Mouse (Mus musculus) liver, postnatal 0 days (tissue): ENCODE results near the gene Tbc1d22b. TPM values are rescaled to one million over a fixed set of nuclear protein-coding genes. Genes with fewer than 3 reads are reported as not detected.
A peak's percentile ranks its signal among the peaks of the same experiment; 100 is the strongest.

Experiments
- ATAC-seq: fragments of 200-750 bp; cut with Nextera tagmentation; 2 replicates; pipeline ENCODE4 v1.8.0; 2017; ENCODE audit warnings: mild to moderate bottlenecking, moderate library complexity
- DNase-seq: peaks from one replicate; pipeline ENCODE4 v3.0.0-alpha.2; 2016
- H3K27ac ChIP-seq: fragments of 300-500 bp; sonication (generic); 2 replicates; pipeline ENCODE4 v1.5.1; 2014; ENCODE audit warnings: antibody characterized with exemption, moderate library complexity, mild to moderate bottlenecking, low read depth
- H3K27me3 ChIP-seq: fragments of 300-500 bp; sonication (generic); 2 replicates; pipeline ENCODE4 v1.6.1; 2014; ENCODE audit warnings: low read length, control low read depth, mixed read lengths; ENCODE audit not compliant: insufficient read depth
- H3K36me3 ChIP-seq: fragments of 300-500 bp; sonication (generic); replicated peaks from 2 replicates; pipeline ENCODE4 v1.6.1; 2014; ENCODE audit warnings: mild to moderate bottlenecking, control low read depth, low read length, moderate library complexity, mixed read lengths; ENCODE audit not compliant: insufficient read depth
- H3K4me1 ChIP-seq: fragments of 300-500 bp; sonication (generic); 2 replicates; pipeline ENCODE4 v1.6.1; 2014; ENCODE audit warnings: antibody characterized with exemption, mild to moderate bottlenecking, control low read depth; ENCODE audit not compliant: insufficient read depth
- H3K4me2 ChIP-seq: fragments of 300-500 bp; sonication (generic); 2 replicates; pipeline ENCODE4 v1.6.1; 2014; ENCODE audit warnings: low read depth, mild to moderate bottlenecking, low read length, moderate library complexity, mixed read lengths
- H3K4me3 ChIP-seq: fragments of 300-500 bp; sonication (generic); 2 replicates; pipeline ENCODE4 v1.5.1; 2014; ENCODE audit warnings: low read depth, low read length
- H3K9ac ChIP-seq: fragments of 300-500 bp; sonication (generic); replicated peaks from 2 replicates; pipeline ENCODE4 v1.6.1; 2014; ENCODE audit warnings: mild to moderate bottlenecking, moderate library complexity
- H3K9me3 ChIP-seq: fragments of 300-500 bp; sonication (generic); 2 replicates; pipeline ENCODE4 v1.6.1; 2016; ENCODE audit warnings: mild to moderate bottlenecking, control low read depth, low read length, mixed read lengths
- CTCF ChIP-seq: sonication (generic); IDR thresholded peaks from 2 replicates; pipeline ENCODE4 v1.5.1; 2016; ENCODE audit warnings: antibody characterized with exemption, low read depth
- EP300 ChIP-seq: IDR thresholded peaks from 2 replicates; pipeline ENCODE4 v1.6.1; 2016; ENCODE audit warnings: antibody characterized with exemption, low read depth, mild to moderate bottlenecking
- WGBS: fragments of 180-500 bp; shearing (Covaris S2); extraction: QIAGEN DNeasy Blood & Tissue Kit; methylation state at CpG from one replicate; pipeline ENCODE4 v1.1.7; 2014; ENCODE audit not compliant: insufficient replicate concordance; 5-methylcytosine and 5-hydroxymethylcytosine counted together
- polyA plus RNA-seq: library from polyadenylated mRNA; unstranded; fragments of >200 nt; fragmentation: Nextera tagmentation; extraction: Ambion mirVana; gene quantifications from 2 replicates; pipeline ENCODE4 v1.2.1, GENCODE M21; 2015

Tbc1d22b gene
- polyA plus RNA-seq, 1 experiment from 2014 or later, result 1.9 TPM

DNA sequence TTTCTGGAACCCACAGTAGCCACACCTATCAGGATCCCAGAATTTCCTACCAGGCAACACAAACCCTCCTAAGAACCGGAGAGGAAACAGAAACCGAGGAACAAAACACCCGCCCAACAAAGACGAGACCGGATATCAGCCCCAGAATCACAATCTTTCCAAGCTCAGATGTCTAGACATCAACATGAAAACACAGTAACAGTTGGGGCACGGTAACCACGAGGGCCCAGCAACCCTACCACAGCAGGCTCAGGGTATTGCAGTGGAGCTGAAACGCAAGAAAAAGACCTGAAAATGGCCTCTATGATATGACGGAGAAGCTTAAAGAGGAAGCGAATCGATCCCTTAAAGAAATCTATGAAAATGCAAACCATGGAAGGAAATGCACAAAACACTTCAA is 15.7 kb upstream of the Tbc1d22b start:
- DNase-seq (no peak), ATAC-seq (no peak)
- TF ChIP-seq CTCF, result no peak
- no peak for TF ChIP-seq EP300
- Histone ChIP-seq H3K9ac (no peak overlapping the region), H3K4me3 (no peak overlapping the region), H3K36me3 (no peaks in the 10 kb centered on the region), H3K27me3 (no peaks in the 10 kb centered on the region), H3K27ac (no peak overlapping the region), H3K4me1 (no peaks in the 10 kb centered on the region), H3K4me2 (no peak overlapping the region), H3K9me3 (no peaks in the 10 kb centered on the region)
- 69% methylated on average over 11 of the region's 11 CpGs for WGBS

DNA sequence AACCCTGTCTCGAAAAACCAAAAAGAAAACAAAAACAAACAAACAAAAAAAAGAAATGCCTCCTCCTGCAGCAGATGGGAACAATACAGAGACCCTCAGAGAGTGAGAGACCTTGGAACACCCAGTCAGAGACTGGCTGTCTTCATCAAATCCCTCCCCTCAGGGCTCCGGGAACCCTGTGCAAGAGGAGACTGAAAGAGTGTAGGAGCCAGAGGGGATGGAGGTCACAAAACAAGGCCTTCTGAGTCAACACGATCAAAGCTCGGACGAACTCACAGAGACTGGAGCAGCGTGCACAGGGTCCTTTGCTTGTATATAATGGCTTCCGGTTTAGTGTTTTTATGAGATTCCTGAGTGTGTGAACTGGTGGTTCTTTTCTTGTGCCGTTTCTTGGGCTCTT is 9.2 kb upstream of the Tbc1d22b start:
- H3K4me2 ChIP-seq, result no peak overlapping the region
- no peak overlapping the region for H3K4me3 ChIP-seq
- H3K4me1 ChIP-seq, result peaks cover 2% of the 10 kb centered on the region; the same call in 1 of the 2 replicates
- no peaks in the 10 kb centered on the region for H3K27me3 ChIP-seq
- no peak for TF ChIP-seq EP300
- no peak for TF ChIP-seq CTCF
- WGBS, result 82% methylated on average over 8 of the region's 8 CpGs
- H3K9ac ChIP-seq, result no peak overlapping the region
- no peak overlapping the region for H3K27ac ChIP-seq
- H3K9me3 ChIP-seq, result no peaks in the 10 kb centered on the region
- DNase-seq, result no peak
- no peak for ATAC-seq
- H3K36me3 ChIP-seq, result no peaks in the 10 kb centered on the region

DNA sequence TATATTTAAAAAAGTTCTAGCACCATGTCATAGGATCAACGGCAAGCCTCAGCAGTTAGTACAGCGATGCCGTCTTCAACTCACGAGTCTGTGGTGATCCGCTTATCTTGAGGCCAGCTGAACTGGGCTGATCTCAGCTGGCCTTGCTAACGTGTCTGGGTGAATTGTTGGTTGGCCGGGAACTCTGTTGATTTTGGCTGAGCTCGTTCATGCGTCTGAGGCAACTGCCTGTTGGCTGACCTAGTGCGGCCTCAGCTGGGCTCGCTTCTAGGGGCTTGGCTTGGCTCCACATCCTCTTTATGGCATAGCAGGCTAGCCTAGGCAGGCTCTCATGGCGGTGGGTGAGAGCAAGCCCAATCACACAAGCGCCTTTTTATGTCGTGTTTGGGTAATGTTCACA is 8.2 kb upstream of the Tbc1d22b start:
- H3K4me2 ChIP-seq, result no peak overlapping the region
- H3K27me3 ChIP-seq, result no peaks in the 10 kb centered on the region
- H3K4me3 ChIP-seq, result no peak overlapping the region
- DNase-seq (peak; percentile 66), ATAC-seq (peak; percentile 93)
- H3K4me1 ChIP-seq, result peaks cover 2% of the 10 kb centered on the region; the same call in 1 of the 2 replicates
- no peak overlapping the region for H3K27ac ChIP-seq
- no peaks in the 10 kb centered on the region for H3K36me3 ChIP-seq
- H3K9ac ChIP-seq, result no peak overlapping the region
- whole genome bisulfite sequencing, result 64% methylated on average over 14 of the region's 14 CpGs
- no peaks in the 10 kb centered on the region for H3K9me3 ChIP-seq
- no peak; the same call in 1 of the 2 replicates for TF ChIP-seq EP300
- TF ChIP-seq CTCF, result no peak

DNA sequence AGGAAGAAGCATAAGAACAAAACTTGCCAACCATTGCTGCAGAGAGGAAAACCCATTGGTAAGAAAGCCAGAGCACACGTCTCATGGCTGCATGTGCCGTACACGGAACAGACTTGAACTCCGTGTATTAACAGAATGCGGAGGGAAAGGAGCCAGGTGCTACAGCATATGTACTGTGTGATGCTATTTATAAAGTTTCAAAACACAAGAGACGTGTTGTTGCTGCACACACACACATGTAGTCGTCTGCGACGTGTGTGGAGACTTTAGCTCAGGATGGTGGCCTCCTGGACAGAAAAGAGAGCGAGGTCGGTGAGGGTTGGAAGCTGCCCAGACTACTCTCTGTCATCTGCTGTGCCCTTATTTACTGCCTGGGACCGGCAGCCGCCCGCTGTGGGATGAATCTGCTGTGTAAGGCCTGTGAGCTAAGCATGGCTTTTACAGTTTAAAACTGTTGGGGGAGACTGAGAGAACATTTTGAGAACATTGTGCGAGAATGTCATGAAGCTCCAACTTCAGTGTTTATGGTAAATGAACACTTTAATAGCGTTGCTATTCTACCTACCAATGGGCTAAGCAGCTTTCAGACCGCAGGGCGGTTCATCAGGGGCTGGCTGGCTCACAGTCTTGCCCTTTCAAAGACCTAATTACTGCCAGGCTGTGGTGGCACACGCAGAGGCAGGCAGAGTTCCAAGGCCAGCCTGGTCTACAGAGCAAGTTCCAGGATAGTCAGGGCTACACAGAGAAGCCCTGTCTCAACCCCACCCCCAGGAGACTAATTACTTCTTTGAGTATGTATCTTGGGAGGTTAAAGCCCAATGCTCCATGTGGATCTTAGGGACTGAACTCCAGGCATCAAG is 6.5 kb upstream of the Tbc1d22b start:
- 83% methylated on average over 19 of the region's 19 CpGs for WGBS
- no peak for DNase-seq
- Histone ChIP-seq H3K4me1 (peaks cover 2% of the 10 kb centered on the region; the same call in 1 of the 2 replicates), H3K27ac (no peak overlapping the region), H3K9ac (no peak overlapping the region), H3K36me3 (no peaks in the 10 kb centered on the region), H3K4me2 (no peak overlapping the region), H3K4me3 (no peak overlapping the region), H3K27me3 (no peaks in the 10 kb centered on the region), H3K9me3 (no peaks in the 10 kb centered on the region)
- no peak for TF ChIP-seq CTCF
- no peak for TF ChIP-seq EP300
- ATAC-seq, result no peak

DNA sequence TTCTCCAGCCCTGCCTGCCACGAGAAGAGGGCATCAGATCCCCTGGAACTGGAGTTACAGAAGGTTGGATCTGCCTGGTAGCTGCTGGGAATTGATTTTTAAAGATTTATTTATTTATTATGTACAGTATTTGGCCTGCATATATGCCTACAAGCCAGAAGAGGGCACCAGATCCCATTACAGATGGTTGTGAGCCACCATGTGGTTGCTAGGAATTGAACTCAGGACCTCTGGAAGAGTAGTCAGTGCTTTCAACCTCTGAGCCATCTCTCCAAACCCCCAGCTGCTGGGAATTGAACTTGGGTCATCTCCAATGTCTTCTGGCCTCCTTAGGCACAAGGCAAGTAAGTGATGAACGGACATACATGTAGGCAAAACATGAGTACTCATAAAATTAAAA is 5.5 kb upstream of the Tbc1d22b start:
- H3K36me3 ChIP-seq, result no peaks in the 10 kb centered on the region

DNA sequence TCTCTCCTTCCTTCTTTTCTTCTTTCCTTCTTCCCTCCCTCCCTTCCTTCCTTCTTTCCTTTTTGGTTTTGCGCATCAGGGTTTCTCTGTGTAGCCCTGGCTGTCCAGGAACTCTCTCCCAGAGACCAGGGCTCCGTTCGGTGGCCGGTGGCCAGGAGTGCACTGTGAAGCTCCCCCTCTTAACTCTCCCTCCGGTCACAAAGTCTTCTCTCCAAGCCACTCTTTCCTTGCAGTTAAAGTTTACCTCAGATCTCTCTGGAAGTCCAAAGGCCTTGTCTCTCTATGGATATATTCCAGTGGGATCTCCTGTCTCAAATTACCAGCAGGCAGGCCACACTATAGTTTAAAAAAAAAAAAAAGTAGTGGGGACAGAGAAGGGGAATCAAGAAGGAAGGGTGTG is 4.3 kb upstream of the Tbc1d22b start:
- ATAC-seq, result no peak

More for the DNA sequence above, 5.5 kb upstream of the Tbc1d22b start:
- DNase-seq, result no peak
- ATAC-seq, result no peak
- no peak overlapping the region for H3K27ac ChIP-seq
- H3K9me3 ChIP-seq, result no peaks in the 10 kb centered on the region
- TF ChIP-seq CTCF, result peak; percentile 4; the same call in 1 of the 2 replicates
- TF ChIP-seq EP300, result no peak
- peaks cover 3% of the 10 kb centered on the region; the same call in 1 of the 2 replicates for H3K4me1 ChIP-seq
- 67% methylated on average over 2 of the region's 2 CpGs for WGBS
- H3K4me2 ChIP-seq, result no peak overlapping the region
- no peak overlapping the region for H3K4me3 ChIP-seq
- no peaks in the 10 kb centered on the region for H3K27me3 ChIP-seq
- H3K9ac ChIP-seq, result no peak overlapping the region

More for the DNA sequence above, 4.3 kb upstream of the Tbc1d22b start:
- no peak overlapping the region for H3K27ac ChIP-seq
- no peak overlapping the region for H3K4me3 ChIP-seq
- H3K9ac ChIP-seq, result no peak overlapping the region
- no peaks in the 10 kb centered on the region for H3K9me3 ChIP-seq
- no peak for DNase-seq
- H3K4me1 ChIP-seq, result peaks cover 12% of the 10 kb centered on the region
- no peak for TF ChIP-seq EP300
- no peak for TF ChIP-seq CTCF
- no peaks in the 10 kb centered on the region for H3K36me3 ChIP-seq
- 73% methylated on average over 5 of the region's 5 CpGs for WGBS
- H3K4me2 ChIP-seq, result no peak overlapping the region
- H3K27me3 ChIP-seq, result no peaks in the 10 kb centered on the region
